Mouse (Mus musculus) bone marrow macrophage, adult 2 months (primary cell): ENCODE measurements around the gene Bbs10.

ENCODE experiments used
- CTCF ChIP-seq: IDR thresholded peaks from 2 replicates; pipeline ENCODE4 v1.5.1; 2012; ENCODE audit warnings: low read depth, mild to moderate bottlenecking, low read length, moderate library complexity
- POLR2A ChIP-seq: IDR thresholded peaks from 2 replicates; pipeline ENCODE4 v1.6.1; 2012; ENCODE audit warnings: mild to moderate bottlenecking, low read depth, low read length, borderline replicate concordance

DNA sequence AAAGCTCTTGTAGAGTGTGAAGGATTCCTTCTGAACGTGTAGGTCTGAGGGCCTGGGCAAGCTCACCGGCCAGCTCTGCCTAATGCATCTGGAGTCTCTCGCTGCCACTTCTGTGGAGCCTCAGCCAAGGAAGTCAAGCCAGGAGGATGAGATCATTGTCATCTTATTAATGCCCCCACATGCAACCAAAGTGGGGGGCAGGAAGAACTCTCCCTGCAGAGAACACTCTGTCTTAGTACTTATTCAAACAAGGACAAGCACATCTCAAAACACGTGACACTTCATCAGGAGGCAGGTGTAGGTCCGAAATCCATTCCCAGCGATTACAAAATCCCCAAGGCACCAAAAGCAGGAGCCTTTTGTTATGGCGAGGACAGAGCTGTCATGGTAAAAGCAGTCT lies 43.3 kb downstream of the Bbs10 start:
- no peak for TF ChIP-seq CTCF
- no peak for TF ChIP-seq POLR2A
